Mouse (Mus musculus): ENCODE results near the gene Impg2.

The Impg2 gene

DNA sequence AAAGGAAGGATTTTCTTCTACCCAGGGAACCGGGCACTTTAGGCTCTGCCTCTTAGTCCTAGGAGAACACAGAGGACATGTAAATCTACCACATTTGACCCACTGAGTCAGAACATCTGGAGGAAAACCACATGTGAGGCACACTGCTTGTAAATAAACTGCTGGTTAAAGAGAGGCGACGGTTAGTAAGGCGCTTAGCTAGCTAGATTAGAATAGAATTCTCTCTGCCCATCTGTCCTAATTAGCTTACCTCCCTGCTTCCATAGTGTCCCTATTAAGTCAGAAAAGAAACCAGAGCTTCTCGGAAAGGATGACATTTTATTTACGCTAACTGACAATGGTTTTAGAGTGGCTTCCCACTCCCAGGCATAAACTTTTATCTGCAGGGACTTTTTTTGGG lies at the start of gene Impg2:
Impg2 (plus strand) TSS at position 263 of the 400 bp plus-strand sequence.
- CTCF ChIA-PET, result no interaction called here

GRCm38 (mm10) chr16:56163466-56163865 lies 40.6 kb upstream of the Impg2 start:
- ChIA-PET POLR2A (interaction anchor here in 1 of 4 experiments (1.3 kb wide), 1 partner anchor 18 kb away, joined by 8 read pairs; no protein-coding TSS in a partner anchor), CTCF (no interaction called here)

More for the DNA sequence above, at the start of gene Impg2:
- POLR2A ChIA-PET, result no interaction called here

DNA sequence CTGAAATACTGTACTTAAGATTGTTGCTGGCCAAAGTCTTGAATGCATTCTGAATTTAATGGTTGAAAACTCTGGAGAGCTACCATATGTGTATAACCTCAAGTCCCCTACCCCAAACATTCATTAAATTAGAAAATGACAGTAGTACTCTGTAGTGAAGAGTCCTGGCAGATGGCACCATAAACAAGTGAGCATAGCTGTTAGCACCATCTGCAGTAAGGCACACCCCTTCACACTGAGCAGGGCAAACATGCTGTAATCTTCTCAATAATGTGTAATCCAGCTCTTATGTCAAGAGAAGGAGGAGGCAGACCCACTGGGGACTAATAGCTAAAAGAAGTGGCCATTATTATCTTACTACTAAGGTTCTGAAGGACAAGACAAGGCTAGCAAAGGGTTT lies 33.9 kb upstream of the Impg2 start:
- ChIA-PET CTCF (no interaction called here), POLR2A (no interaction called here)

- POLR2A ChIA-PET, result interaction anchor here in 1 of 4 experiments (1.7 kb wide), 1 partner anchor 146 kb away, joined by 4 read pairs; the partner anchor contains the start of gene Pcnp
These were observed 28.1 kb upstream of the Impg2 start for GRCm38 (mm10) chr16:56175867-56176581.

DNA sequence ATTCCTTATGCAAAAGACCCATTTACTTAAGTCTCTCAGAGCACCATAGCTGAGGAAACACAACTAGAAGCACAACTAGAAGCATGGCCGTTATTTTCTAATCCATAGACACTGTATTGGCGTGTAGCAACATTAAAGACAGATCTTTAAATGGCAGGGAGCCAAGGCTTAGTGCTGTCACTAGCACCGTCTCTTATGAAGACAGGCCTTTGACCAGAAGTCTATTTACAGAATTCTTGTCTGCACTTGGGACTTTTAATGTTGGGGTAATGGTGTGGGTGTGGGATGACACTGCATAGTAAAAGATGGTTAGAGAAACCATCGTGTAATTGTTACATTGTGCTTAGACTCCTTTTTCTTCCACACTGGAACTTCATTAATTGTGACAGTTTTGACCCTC lies 17.2 kb upstream of the Impg2 start:
- ChIA-PET POLR2A (no interaction called here), CTCF (no interaction called here)

More at GRCm38 (mm10) chr16:56175867-56176581, 28.1 kb upstream of the Impg2 start:
- CTCF ChIA-PET, result interaction anchor here (0.6 to 1.0 kb wide), 12 partner anchors 8 to 549 kb away, joined by 3 to 7 read pairs (median 3); no protein-coding TSS in a partner anchor

DNA sequence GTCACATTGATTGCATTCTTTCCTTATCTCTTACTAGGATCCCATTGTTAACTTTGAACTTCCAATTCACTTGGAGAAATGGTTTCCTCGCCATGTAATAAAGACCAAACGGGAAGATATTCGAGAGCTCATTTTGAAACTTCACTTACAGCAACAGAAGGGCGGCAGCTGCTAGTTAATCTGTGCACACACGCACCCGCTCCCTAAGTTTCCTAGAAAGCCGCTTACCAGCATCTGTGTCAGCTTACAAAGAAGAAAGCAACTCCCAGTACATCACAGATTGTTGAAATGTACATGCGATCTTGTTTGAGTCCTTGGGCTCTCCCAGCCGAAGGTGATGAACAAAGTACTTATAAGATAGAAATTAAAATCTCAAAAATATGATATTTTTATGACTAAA lies 15.9 kb upstream of the Impg2 start:
- CTCF ChIA-PET, result no interaction called here
- POLR2A ChIA-PET, result no interaction called here

- ChIA-PET POLR2A (no interaction called here), CTCF (no interaction called here)
These were observed 8.6 kb downstream of the Impg2 start for GRCm38 (mm10) chr16:56212740-56213139.

DNA sequence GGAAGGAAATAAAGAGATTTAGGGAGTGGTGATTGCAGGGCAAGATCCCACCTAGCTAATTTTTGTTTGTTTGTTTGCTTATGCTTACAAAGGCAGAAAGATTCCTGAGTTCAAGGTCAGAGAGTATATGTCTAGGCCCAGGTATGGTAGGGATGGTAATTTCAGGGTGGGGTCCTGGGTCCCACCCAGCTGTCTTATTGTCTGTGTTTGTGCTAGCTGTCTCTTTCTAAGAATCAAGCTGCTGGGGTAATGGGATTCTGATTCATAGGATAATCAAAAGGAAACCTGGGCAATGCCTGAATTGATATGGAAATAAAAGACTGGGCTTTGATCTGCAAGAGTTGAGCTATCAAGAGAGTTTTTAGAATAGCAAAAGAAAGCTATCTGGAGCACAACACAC lies 23.6 kb downstream of the Impg2 start:
- CTCF ChIA-PET, result interaction anchor here in 1 of 4 experiments (1.3 kb wide), 1 partner anchor 52 kb away, joined by 3 read pairs; no protein-coding TSS in a partner anchor
- POLR2A ChIA-PET, result interaction anchor here (0.6 to 1.2 kb wide), 6 partner anchors 11 to 1202 kb away, joined by 3 to 4 read pairs (median 3); partner anchors contain the start of gene Rpl24 (in 1 of the 4)

DNA sequence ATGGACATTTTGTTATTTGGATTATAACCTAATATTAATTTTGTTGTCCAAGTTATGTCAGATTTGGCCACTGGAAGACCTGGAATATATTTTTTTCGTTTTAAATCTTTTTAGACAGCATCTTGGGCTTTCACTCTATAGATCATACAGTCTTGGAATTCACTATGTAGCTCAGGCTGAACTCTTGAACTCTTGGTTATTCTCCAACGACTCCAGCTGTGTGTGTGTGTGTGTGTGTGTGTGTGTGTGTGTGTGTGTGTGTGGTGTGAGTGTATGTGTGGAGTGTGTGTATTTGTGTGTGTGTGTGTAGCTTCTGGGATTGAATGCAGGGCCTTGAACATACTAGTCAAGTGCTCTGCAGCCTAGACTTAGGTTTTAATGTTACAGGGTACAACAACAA lies 25.3 kb downstream of the Impg2 start:
- CTCF ChIA-PET, result no interaction called here
- POLR2A ChIA-PET, result interaction anchor here in 1 of 4 experiments (0.6 kb wide), 1 partner anchor 14 kb away, joined by 3 read pairs; no protein-coding TSS in a partner anchor

DNA sequence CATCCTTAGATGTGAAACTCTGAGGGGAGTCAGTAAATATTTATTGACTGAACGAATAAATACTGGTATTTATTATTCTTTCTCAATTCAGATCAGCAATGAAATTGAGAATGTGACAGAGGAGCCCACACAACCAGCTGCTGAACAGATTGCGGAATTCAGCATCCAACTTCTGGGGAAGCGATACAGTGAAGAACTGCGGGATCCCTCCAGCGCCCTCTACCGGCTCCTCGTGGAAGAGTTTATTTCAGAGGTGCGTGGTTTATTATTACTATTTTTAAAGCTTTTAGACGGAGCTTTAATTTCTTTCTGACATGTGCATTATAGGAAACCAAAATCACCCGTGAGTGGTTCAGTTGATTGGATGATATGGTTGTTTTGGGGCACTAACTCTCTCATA lies 27.2 kb downstream of the Impg2 start:
- POLR2A ChIA-PET, result interaction anchor here in 2 of 4 experiments (0.5 to 0.7 kb wide), 3 partner anchors 19 to 416 kb away, joined by 3 read pairs; no protein-coding TSS in a partner anchor

GRCm38 (mm10) chr16:56232736-56233135 lies 28.6 kb downstream of the Impg2 start:
- POLR2A ChIA-PET, result no interaction called here
- CTCF ChIA-PET, result no interaction called here

More for the DNA sequence above, 27.2 kb downstream of the Impg2 start:
- CTCF ChIA-PET, result interaction anchor here in 3 of 4 experiments (0.6 to 1.3 kb wide), 6 partner anchors 8 to 122 kb away, joined by 3 to 4 read pairs (median 3); no protein-coding TSS in a partner anchor

GRCm38 (mm10) chr16:56246031-56246430 lies 41.9 kb downstream of the Impg2 start:
- CTCF ChIA-PET, result no interaction called here
- POLR2A ChIA-PET, result no interaction called here

DNA sequence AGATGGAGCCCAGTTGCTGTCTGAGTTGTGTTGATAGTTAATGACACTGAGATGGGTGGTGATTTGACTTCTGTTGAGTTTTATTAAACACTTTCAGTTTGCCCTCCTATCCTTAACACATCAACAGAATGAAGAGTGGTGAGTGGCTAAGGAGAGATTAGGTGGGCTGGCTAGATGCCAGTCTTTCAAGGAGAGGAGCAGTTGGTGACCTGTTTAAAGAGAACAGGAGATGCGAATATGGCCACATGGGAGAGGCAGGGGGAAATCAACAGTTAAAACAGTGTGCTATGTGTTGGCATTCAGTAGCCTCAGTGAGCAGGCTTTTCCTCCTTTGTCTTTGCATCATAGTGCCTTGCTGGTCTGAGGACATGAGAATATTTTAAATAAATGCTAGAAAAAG lies 69.8 kb downstream of the Impg2 start:
- ChIA-PET POLR2A (no interaction called here), CTCF (no interaction called here)

GRCm38 (mm10) chr16:56279060-56279459 lies 74.9 kb downstream of the Impg2 start:
- POLR2A ChIA-PET, result no interaction called here
- CTCF ChIA-PET, result no interaction called here

- POLR2A ChIA-PET, result no interaction called here
These were observed 75.6 kb downstream of the Impg2 start for GRCm38 (mm10) chr16:56279752-56280151.

DNA sequence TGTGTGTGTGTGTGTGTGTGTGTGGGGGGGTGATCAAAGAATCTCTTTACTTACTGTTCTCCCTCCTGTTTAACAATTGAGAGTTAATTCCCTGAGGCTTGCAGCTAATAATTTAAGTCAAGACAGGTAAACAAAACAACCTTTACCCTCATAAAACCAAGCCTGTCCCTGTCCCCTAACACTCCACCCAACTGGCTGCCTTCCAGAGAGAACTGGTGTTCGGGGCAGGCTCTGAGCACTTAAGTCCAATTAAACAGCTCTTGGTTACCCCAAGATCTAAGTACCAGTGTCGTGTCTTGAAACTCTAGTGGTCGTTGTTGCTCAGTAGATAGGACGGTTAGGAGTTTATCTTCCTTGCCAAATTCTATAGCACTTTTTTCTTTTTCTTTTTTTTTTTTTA lies 77.2 kb downstream of the Impg2 start:
- CTCF ChIA-PET, result no interaction called here
- POLR2A ChIA-PET, result interaction anchor here in 1 of 4 experiments (0.6 kb wide), 1 partner anchor 204 kb away, joined by 3 read pairs; no protein-coding TSS in a partner anchor

More at GRCm38 (mm10) chr16:56279752-56280151, 75.6 kb downstream of the Impg2 start:
- CTCF ChIA-PET, result no interaction called here

DNA sequence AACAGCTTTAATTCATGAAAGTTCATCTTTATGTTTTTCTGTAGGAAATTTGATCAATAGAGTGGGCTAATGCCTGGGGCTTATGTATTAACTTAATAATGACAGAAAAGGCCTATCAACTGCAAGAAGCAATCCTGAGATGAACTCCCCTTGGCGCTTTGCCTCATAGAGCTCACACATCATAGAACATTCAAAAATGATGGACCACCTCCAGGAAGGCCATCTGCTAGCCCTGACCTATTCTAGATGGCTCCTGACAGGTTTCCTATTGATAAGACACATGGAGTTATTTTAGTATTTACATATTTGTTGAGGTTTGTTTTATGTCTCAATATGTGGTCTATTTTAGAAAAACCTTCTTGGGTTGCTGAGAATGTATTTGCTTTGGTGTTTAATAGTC lies 79.2 kb downstream of the Impg2 start:
- CTCF ChIA-PET, result no interaction called here
- POLR2A ChIA-PET, result no interaction called here

GRCm38 (mm10) chr16:56283873-56284272 lies 79.8 kb downstream of the Impg2 start:
- POLR2A ChIA-PET, result no interaction called here

DNA sequence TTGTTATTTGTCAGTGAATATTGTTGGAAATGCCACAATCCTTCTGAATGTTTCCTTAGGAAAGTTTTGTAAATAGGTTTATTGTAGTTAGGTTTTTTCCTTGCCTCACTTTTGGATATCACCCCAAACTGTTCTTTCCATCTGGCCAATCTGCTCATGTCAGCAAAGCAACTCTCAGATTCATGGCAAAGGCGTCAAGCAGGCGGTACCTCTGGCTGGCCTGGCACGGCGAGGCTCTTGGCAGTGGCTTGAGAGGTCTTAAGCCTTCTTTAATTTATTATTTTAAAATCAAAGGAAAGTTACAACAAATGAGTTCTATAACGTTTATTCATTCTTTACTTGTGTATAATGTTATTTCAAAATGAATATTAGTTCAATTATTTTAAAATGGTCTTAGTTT lies 82.0 kb downstream of the Impg2 start:
- CTCF ChIA-PET, result no interaction called here
- POLR2A ChIA-PET, result no interaction called here

More at GRCm38 (mm10) chr16:56283873-56284272, 79.8 kb downstream of the Impg2 start:
- CTCF ChIA-PET, result no interaction called here

DNA sequence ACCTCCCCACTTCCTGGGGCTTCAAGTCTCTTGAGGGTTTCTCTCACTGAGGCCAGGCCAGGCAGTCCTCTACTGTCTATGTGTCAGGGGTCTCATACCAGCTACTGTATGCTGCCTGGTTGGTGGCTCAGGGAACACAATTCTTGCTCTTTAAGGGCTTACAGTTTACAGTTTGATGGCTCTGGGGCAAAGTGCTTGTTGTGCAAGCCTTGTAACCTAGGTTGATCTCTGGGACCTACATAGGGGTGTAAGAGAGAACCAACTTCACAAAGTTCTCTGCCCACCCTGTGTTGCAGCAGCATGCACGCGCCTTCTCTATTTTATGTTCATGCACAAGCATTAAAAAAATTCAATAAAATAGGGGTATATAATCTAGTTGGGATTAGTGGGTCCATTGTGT lies 82.9 kb downstream of the Impg2 start:
- ChIA-PET POLR2A (no interaction called here), CTCF (no interaction called here)

- CTCF ChIA-PET, result no interaction called here
- POLR2A ChIA-PET, result no interaction called here
These were observed 90.8 kb downstream of the Impg2 start for GRCm38 (mm10) chr16:56294887-56295286.

All from embryonic stem cell, embryonic (primary cell).